Mouse (Mus musculus) liver, embryonic 12.5 days (tissue): ENCODE measurements at regions not wholly inside any gene's neighbourhood (a gene's known extent, or its start where the extent isn't known, plus 50 kb on each side); places are given as distances from the start of the nearest gene placed in this dataset.

Source experiments
- ATAC-seq: fragments of 200-750 bp; cut with Nextera tagmentation; 2 replicates; pipeline ENCODE4 v1.8.0; 2017; ENCODE audit warnings: moderate number of reproducible peaks, mild to moderate bottlenecking, moderate library complexity
- H3K27ac ChIP-seq: fragments of 300-500 bp; sonication (generic); 2 replicates; pipeline ENCODE4 v1.5.1; 2016; ENCODE audit warnings: mild to moderate bottlenecking
- H3K27me3 ChIP-seq: fragments of 300-500 bp; sonication (generic); replicated peaks from 2 replicates; pipeline ENCODE4 v1.6.1; 2016; ENCODE audit warnings: mild to moderate bottlenecking, moderate library complexity
- H3K36me3 ChIP-seq: fragments of 300-500 bp; sonication (generic); 2 replicates; pipeline ENCODE4 v1.6.1; 2016; ENCODE audit warnings: mild to moderate bottlenecking, moderate library complexity
- H3K4me1 ChIP-seq: fragments of 300-500 bp; sonication (generic); 2 replicates; pipeline ENCODE4 v1.6.1; 2016
- H3K4me2 ChIP-seq: fragments of 300-500 bp; sonication (generic); 2 replicates; pipeline ENCODE4 v1.6.1; 2016; ENCODE audit warnings: mild to moderate bottlenecking, moderate library complexity
- H3K4me3 ChIP-seq: fragments of 300-500 bp; sonication (generic); 2 replicates; pipeline ENCODE4 v1.5.1; 2016; ENCODE audit warnings: mild to moderate bottlenecking, moderate library complexity
- H3K9ac ChIP-seq: fragments of 300-500 bp; sonication (generic); 2 replicates; pipeline ENCODE4 v1.6.1; 2016; ENCODE audit warnings: mild to moderate bottlenecking, moderate library complexity
- H3K9me3 ChIP-seq: fragments of 300-500 bp; sonication (generic); replicated peaks from 2 replicates; pipeline ENCODE4 v1.6.1; 2016; ENCODE audit warnings: mild to moderate bottlenecking, moderate library complexity
- WGBS: fragments of 180-500 bp; shearing (Covaris S2); methylation state at CpG from one replicate; pipeline ENCODE4 v1.1.7; 2016; ENCODE audit not compliant: insufficient replicate concordance; 5-methylcytosine and 5-hydroxymethylcytosine counted together

DNA sequence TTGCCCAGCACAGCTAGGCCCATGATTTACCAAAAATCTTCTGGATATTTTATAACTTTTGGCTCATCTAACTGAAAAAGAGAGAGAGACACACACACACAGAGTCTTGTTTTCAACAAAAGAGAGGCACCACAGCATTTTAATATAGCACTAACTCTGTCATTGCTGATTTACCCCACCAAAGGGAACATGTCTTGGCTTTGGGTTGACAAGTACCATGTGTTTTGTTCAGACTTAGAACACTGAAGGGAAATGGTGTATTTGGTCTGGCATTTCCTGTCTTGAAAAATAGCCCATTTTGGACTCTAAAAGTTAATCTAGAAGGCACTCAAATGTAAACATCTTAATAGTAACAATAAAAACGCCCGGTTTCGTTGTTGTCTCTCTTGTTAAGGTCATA is 432.7 kb upstream of the Ptger4 start:
- H3K9me3 ChIP-seq, result no peaks in the 10 kb centered on the region
- H3K27me3 ChIP-seq, result no peaks in the 10 kb centered on the region
- 59% methylated on average over 3 of the region's 3 CpGs for WGBS
- no peak overlapping the region for H3K27ac ChIP-seq
- H3K4me1 ChIP-seq, result no peaks in the 10 kb centered on the region
- no peak for ATAC-seq
- no peaks in the 10 kb centered on the region for H3K36me3 ChIP-seq
- no peak overlapping the region for H3K4me2 ChIP-seq
- no peak overlapping the region for H3K9ac ChIP-seq
- no peak overlapping the region for H3K4me3 ChIP-seq

DNA sequence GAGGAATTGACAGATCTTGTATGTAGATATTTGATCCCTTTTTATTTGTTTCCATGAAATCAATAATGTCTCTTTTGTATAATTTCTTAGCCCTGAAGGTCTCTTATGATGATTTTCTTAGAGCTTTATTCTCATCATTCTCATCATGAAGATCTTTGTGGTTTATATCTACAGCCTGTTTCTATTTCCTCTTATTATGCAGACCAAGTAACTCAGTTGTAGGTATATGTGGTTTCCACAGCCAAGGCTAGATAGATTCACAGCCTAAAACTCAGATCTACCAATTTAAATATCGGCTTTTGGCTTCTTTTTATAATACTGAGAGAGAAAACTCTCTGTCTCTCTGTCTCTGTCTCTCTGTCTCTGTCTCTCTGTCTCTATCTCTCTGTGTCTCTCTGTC is 449.8 kb upstream of the Ptger4 start:
- no peak overlapping the region for H3K4me2 ChIP-seq
- no peaks in the 10 kb centered on the region for H3K36me3 ChIP-seq
- H3K27ac ChIP-seq, result no peak overlapping the region
- H3K9me3 ChIP-seq, result no peaks in the 10 kb centered on the region
- H3K9ac ChIP-seq, result no peak overlapping the region
- WGBS, result 54% methylated on average over 1 of the region's 1 CpGs
- ATAC-seq, result no peak
- no peaks in the 10 kb centered on the region for H3K4me1 ChIP-seq
- H3K27me3 ChIP-seq, result no peaks in the 10 kb centered on the region
- no peak overlapping the region for H3K4me3 ChIP-seq

GRCm38 (mm10) chr15:5695015-5695414 is 451.0 kb upstream of the Ptger4 start:
- H3K27ac ChIP-seq, result no peak overlapping the region
- ATAC-seq, result no peak
- no peaks in the 10 kb centered on the region for H3K36me3 ChIP-seq
- no peak overlapping the region for H3K4me2 ChIP-seq
- H3K9me3 ChIP-seq, result no peaks in the 10 kb centered on the region
- no peak overlapping the region for H3K9ac ChIP-seq
- WGBS, result 61% methylated on average over 3 of the region's 3 CpGs
- no peak overlapping the region for H3K4me3 ChIP-seq
- H3K4me1 ChIP-seq, result no peaks in the 10 kb centered on the region
- H3K27me3 ChIP-seq, result no peaks in the 10 kb centered on the region

GRCm38 (mm10) chr15:5708454-5708853 is 464.5 kb upstream of the Ptger4 start:
- 58% methylated on average over 5 of the region's 5 CpGs for WGBS
- Histone ChIP-seq H3K27me3 (no peaks in the 10 kb centered on the region), H3K4me1 (no peaks in the 10 kb centered on the region), H3K4me2 (no peak overlapping the region), H3K36me3 (no peaks in the 10 kb centered on the region), H3K9me3 (no peaks in the 10 kb centered on the region), H3K4me3 (no peak overlapping the region), H3K27ac (no peak overlapping the region), H3K9ac (no peak overlapping the region)
- no peak for ATAC-seq

- no peak overlapping the region for H3K9ac ChIP-seq
- H3K4me1 ChIP-seq, result no peaks in the 10 kb centered on the region
- no peak for ATAC-seq
- H3K4me2 ChIP-seq, result no peak overlapping the region
- WGBS, result 34% methylated on average over 1 of the region's 1 CpGs
- no peaks in the 10 kb centered on the region for H3K9me3 ChIP-seq
- no peaks in the 10 kb centered on the region for H3K36me3 ChIP-seq
- no peaks in the 10 kb centered on the region for H3K27me3 ChIP-seq
- H3K4me3 ChIP-seq, result no peak overlapping the region
- no peak overlapping the region for H3K27ac ChIP-seq
Observed at GRCm38 (mm10) chr15:5740658-5741057, 496.7 kb upstream of the Ptger4 start.

GRCm38 (mm10) chr15:5743893-5744292 is 499.9 kb upstream of the Ptger4 start:
- Histone ChIP-seq H3K9ac (no peak overlapping the region), H3K4me2 (no peak overlapping the region), H3K9me3 (no peaks in the 10 kb centered on the region), H3K27me3 (no peaks in the 10 kb centered on the region), H3K4me1 (no peaks in the 10 kb centered on the region), H3K4me3 (no peak overlapping the region), H3K36me3 (no peaks in the 10 kb centered on the region), H3K27ac (no peak overlapping the region)
- WGBS, result 70% methylated on average over 5 of the region's 5 CpGs
- no peak for ATAC-seq

- ATAC-seq, result no peak
- 59% methylated on average over 2 of the region's 2 CpGs for WGBS
Observed at GRCm38 (mm10) chr15:5758690-5759089, 514.7 kb upstream of the Ptger4 start.

GRCm38 (mm10) chr15:5762216-5762615 is 518.2 kb upstream of the Ptger4 start:
- H3K27ac ChIP-seq, result no peak overlapping the region
- H3K4me3 ChIP-seq, result no peak overlapping the region
- H3K27me3 ChIP-seq, result no peaks in the 10 kb centered on the region
- WGBS, result 79% methylated on average over 4 of the region's 4 CpGs
- ATAC-seq, result no peak
- H3K4me1 ChIP-seq, result no peaks in the 10 kb centered on the region
- H3K36me3 ChIP-seq, result no peaks in the 10 kb centered on the region
- no peak overlapping the region for H3K9ac ChIP-seq
- H3K4me2 ChIP-seq, result no peak overlapping the region
- H3K9me3 ChIP-seq, result no peaks in the 10 kb centered on the region

More at GRCm38 (mm10) chr15:5758690-5759089, 514.7 kb upstream of the Ptger4 start:
- Histone ChIP-seq H3K27ac (no peak overlapping the region), H3K9ac (no peak overlapping the region), H3K4me1 (no peaks in the 10 kb centered on the region), H3K4me3 (no peak overlapping the region), H3K27me3 (no peaks in the 10 kb centered on the region), H3K4me2 (no peak overlapping the region), H3K9me3 (no peaks in the 10 kb centered on the region), H3K36me3 (no peaks in the 10 kb centered on the region)

DNA sequence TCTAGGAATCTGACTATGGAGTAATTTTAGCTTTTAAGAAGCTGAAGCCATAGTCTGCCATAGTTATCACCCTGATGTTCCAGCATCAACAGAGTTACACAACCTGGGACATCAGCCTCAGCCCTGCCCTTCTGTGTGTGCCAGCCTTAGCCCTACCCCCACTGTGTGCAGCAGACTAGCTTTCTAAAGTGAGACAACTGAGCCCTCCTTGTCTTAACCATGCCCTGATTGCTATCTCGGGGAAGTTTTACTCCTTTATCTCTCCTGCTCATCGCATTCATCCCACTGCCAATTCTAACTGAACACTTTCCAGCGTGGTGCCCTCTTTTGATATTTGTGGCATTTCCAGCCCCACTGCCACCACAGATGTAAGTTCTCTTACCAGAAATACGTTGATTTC is 522.5 kb upstream of the Dab2 start:
- 62% methylated on average over 4 of the region's 4 CpGs for WGBS

GRCm38 (mm10) chr15:5799917-5800316 is 499.7 kb upstream of the Dab2 start:
- H3K4me2 ChIP-seq, result no peak overlapping the region
- H3K27ac ChIP-seq, result no peak overlapping the region
- H3K27me3 ChIP-seq, result no peaks in the 10 kb centered on the region
- H3K9ac ChIP-seq, result no peak overlapping the region
- no peak overlapping the region for H3K4me3 ChIP-seq
- H3K9me3 ChIP-seq, result no peaks in the 10 kb centered on the region
- 60% methylated on average over 3 of the region's 3 CpGs for WGBS
- no peaks in the 10 kb centered on the region for H3K4me1 ChIP-seq
- peak; percentile 55; the same call in 1 of the 2 replicates for ATAC-seq
- no peaks in the 10 kb centered on the region for H3K36me3 ChIP-seq

More for the DNA sequence above, 522.5 kb upstream of the Dab2 start:
- Histone ChIP-seq H3K9me3 (no peaks in the 10 kb centered on the region), H3K36me3 (no peaks in the 10 kb centered on the region), H3K27me3 (no peaks in the 10 kb centered on the region), H3K4me3 (no peak overlapping the region), H3K4me1 (no peaks in the 10 kb centered on the region), H3K9ac (no peak overlapping the region), H3K4me2 (no peak overlapping the region), H3K27ac (no peak overlapping the region)
- no peak for ATAC-seq

GRCm38 (mm10) chr15:5811154-5811732 is 488.3 kb upstream of the Dab2 start:
- ATAC-seq, result no peak
- H3K4me3 ChIP-seq, result no peak overlapping the region
- no peak overlapping the region for H3K4me2 ChIP-seq
- 72% methylated on average over 9 of the region's 9 CpGs for WGBS
- no peaks in the 10 kb centered on the region for H3K27me3 ChIP-seq
- H3K9me3 ChIP-seq, result no peaks in the 10 kb centered on the region
- H3K4me1 ChIP-seq, result no peaks in the 10 kb centered on the region
- no peak overlapping the region for H3K9ac ChIP-seq
- H3K27ac ChIP-seq, result no peak overlapping the region
- H3K36me3 ChIP-seq, result no peaks in the 10 kb centered on the region

DNA sequence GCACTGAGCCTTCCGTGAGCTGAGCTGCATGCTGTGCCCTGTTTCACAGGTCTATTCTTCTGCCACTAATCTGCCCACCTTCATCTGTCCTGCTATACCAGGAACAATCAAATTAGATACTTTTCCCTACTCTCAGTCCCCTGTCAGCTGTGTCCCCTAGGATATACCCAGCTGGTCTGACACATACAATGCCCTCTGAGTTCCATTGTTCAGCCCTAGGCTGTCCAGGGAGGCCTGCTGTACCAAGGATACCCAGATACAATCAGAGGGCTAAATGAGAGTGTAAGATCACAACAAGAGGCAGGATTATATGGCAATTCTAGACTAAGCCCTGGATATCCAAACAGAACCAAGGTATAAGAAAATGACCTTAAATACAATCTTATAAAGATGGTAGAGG is 487.6 kb upstream of the Dab2 start:
- Histone ChIP-seq H3K4me1 (no peaks in the 10 kb centered on the region), H3K27ac (no peak overlapping the region), H3K9me3 (no peaks in the 10 kb centered on the region), H3K4me3 (no peak overlapping the region), H3K27me3 (no peaks in the 10 kb centered on the region), H3K36me3 (no peaks in the 10 kb centered on the region), H3K9ac (no peak overlapping the region), H3K4me2 (no peak overlapping the region)
- ATAC-seq, result no peak
- WGBS, result 50% methylated on average over 1 of the region's 1 CpGs

- H3K27ac ChIP-seq, result no peak overlapping the region
- H3K9ac ChIP-seq, result no peak overlapping the region
- WGBS, result 56% methylated on average over 7 of the region's 7 CpGs
- H3K4me3 ChIP-seq, result no peak overlapping the region
- no peaks in the 10 kb centered on the region for H3K36me3 ChIP-seq
- no peaks in the 10 kb centered on the region for H3K9me3 ChIP-seq
- H3K27me3 ChIP-seq, result no peaks in the 10 kb centered on the region
- H3K4me1 ChIP-seq, result no peaks in the 10 kb centered on the region
- no peak overlapping the region for H3K4me2 ChIP-seq
- no peak for ATAC-seq
Observed at GRCm38 (mm10) chr15:5817901-5818576, 481.5 kb upstream of the Dab2 start.
